Mouse (Mus musculus) urinary bladder, adult 2 months (tissue): ENCODE data around the gene Pramef8. TPM values are rescaled to one million over a fixed set of nuclear protein-coding genes. Genes with fewer than 3 reads are reported as not detected.
"Not testable (repeated sequence)": the region's sequence is repeated elsewhere in the genome, so short reads cannot be mapped to it uniquely, and the experiment has no call there.

Source experiments
- DNase-seq: peaks from one replicate; pipeline ENCODE4 v3.0.0; 2022; ENCODE audit warnings: low spot score
- polyA plus RNA-seq: library from polyadenylated mRNA; depleted of rRNA; stranded (reverse); fragments of >200 nt; gene quantifications from 2 replicates; pipeline ENCODE4 v1.2.3, GENCODE M21; 2012; rRNA removed

The Pramef8 gene
- polyA plus RNA-seq: 9.2 and 10.6 TPM in 2 replicates

DNA sequence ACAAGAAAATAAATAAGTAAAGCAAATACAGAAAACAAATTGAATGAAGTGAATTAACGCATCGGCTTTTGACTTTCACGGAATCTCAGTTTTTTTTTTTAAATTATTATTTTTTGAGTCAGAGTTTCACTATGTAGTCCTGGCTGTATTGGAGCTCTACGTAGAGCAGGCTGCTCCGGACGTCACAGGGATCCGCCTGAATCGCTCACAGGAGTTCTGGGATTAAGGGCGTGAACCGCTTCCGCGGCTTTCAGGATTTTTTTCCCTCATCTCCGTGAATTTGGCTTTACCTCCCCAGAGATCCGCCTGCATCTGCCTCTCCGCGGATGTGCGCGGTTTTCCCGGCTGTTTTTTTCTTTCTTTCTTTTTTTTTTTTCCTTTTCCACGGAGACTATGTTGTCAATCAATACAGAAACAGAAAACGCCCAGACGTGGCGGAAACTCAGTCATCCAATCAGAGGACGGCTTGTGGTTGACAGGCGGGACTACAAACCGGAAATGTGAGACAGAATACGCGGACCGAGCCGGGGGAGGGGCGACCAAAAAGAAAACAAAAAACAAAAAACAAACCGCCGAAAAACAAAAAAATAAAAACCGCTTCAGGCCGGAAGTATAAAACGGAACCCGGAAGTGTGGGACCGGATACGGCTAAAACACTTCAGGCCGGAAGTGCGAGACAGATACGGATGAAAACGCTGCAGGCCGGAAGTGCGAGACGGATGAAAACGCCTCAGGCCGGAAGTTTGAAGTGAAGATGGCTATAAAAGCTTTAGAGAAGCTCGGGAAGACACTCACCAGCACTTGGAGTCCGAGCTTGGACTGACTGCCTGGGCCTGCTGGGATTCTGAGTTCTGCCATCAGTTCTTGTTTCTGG, at the start of gene Pramef8:
Pramef8 (plus strand) TSS at position 208 of the 874 bp plus-strand sequence.
- DNase-seq: peak; percentile 67

DNA sequence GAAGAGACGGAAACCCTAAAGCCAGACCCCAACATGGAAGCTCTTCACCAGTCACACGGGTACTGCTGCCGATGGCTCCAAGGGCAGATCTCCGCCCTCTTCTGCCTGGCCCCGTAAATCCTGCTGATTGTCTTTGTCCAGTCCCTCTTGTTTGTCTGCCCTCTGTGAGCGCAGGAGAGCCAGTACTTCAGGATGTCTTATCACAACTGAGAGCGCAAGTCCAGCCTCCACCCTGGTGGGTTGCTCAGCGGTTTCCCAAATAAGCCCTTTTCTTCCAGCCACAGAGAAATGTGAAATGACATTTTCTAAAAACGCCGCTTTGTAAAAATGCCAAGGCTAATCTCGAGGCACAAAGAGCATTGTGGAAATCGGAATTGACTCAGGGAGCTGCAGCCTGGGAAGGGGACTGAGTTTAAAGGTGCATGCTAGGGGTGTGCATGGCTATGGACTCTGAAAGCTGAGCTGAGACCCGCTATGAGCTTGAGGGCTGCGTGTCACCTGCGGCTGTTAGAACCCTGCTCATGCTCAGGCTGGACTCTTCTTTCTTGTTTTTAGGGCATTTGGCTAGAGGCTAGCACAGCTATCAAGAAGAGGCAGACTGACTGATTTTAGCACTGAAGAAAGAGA, 45.7 kb upstream of the Pramef8 start:
- DNase-seq: no peak

DNA sequence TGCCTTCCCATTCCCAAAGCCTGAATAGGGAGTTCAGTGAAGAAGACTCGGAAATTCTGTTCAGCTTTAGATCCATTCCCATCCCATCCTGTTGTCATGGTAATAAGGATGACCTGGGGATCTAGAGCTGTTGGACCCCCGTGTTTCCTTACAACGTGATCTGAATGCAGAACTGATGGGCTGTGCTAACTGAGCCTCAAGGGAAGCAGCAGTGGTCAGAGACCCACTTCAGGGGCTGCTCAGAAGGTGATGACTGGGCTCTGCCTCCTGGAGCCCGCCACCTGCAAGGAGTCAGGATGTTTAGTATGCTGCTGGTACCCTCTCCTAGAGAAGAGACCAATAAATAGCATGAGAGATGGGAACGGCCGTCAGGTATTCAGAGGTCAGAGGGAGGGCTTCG, 32.7 kb upstream of the Pramef8 start:
- DNase-seq: no peak

DNA sequence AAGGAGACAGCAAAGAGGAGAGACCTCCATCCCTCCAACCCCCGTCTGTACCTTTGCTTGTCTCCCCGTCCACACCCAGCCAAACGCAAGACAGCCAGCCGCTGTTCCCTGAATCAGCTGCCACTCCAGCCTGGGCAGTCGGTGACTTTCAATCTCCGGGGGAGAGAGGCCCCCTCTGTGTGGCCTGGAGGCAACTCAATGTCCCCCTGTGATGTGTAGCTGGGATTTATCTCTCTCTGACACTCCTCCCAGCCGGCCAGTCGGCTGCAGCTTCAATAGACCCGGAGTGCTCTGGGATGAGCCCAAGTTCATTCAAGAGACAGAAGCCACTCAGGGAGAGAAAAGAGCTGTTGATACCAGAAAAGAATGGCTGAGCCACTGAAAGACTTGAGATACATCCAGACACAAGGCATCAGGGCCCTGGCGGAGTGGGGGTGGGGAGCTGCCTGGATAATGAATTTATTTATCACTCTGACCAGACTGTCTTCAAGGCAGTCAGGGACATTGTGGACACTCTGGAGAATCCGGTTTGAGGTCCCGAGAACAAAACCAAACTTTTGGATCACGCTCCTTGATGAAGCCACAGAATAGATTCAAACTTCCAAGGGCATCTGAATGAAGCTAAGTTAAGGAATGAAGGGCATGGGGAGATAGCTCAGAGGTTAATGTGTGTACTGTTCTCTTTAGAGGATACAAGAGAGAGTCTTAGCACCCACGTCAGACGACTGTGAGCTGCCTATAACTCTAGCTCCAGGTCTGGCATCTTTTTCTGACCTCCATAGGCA, 32.1 kb upstream of the Pramef8 start:
- DNase-seq: no peak

DNA sequence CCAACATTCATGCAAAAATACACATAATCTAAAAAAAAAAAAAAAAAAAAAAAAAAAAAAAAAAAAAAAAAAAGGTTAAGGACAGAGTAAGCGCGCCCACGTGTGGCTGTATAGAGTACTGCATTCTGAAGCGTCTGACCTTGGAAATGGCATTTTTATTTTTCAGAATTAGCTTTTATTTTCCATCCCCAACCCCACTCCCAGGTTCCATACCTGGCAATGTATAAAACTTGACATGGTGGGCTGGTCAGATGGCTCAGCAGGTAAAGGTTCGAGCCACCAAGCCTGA, 31.6 kb upstream of the Pramef8 start:
- DNase-seq: no peak

DNA sequence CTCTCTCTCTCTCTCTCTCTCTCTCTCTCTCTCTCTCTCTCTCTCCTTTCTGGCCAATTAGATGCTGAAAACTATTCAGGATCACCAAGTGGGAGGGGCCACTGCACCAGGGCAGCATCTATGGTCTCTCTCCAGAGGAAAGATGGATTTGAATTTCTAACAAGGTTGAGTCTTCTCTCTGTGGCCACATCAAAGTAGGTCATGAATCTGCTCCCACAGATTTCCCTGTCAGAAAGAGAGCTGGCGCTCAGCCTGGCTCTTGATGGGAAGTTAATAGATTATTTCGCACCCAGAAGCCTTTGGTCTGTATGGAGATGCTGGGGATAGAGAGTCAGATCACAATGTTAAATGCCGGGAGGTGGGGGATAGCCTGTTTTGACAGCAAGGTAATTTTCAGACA, 30.1 kb upstream of the Pramef8 start:
- no peak for DNase-seq

DNA sequence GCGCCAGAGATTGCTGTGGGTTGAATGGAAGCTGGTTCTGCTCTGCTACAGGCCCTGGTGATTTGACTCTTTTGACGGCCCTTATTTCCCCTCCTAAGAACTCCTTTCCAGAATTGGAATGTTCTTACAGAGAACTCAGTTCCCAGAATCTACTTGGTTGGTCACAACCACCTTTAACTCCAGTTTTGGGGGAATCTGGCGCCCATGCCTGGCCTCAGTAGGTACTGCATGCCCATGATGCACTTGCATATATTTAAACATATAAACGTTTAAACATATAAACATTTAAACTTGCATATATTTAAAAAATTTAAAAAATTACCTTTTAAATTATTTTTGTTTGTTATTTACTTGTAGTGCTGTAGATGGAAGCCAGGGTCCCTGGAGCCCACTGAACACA, 28.6 kb upstream of the Pramef8 start:
- no peak for DNase-seq

DNA sequence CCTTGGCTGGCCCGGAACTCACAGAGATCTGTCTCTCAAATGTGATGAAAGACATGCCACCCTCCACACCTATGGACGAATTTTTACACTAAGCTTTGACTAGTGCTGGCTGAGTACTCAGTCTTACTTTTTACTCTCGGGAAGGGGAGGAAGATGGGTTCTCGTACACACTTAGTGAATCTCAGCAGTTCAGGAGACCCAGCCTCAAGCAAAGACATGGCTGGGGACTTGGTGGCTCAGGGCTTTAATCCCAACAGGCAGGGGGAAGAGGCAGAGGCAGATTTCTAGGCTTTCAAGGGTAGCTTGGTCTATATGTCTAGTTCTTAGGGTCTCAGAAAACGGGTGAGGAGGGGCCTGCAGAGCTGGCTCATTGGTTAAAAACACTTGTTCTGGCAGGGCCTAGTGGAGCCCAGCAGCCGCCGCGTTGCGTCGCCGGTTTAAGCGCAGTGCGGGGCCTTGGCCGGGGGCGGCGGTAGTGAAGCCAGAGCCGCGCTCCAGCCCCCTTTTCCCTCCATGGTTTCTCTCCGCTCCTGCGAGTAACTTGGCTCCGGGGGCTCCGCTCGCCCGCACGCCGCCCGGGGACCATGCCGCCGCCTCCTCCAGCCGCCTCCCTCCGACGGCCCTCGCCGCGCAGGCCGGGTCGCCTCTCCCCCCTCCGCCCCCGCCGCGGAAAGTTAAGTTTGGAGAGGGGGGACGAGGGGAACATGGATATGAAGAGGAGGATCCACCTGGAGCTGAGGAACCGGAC, 23.1 kb upstream of the Pramef8 start:
- DNase-seq: peak; percentile 23

DNA sequence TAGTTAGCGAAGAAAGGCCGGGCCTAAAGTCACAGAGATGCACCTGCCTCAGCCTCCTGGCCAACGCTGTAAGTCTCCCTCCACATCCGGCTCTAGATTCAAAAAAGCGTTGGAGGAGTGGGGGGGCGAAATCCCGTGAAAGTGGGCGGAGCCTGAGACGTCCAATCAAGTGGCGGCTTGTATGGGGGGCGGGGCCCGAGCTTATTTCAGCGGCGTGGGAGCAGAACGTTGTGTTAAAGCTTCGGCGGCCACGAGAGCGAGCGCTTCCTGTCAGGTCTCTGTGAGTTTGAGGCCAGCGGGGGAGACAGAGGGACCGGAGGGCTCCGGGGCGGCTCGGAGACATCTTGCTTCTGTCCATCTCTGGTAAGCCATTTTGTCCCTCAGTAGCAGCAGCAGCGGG, 18.0 kb upstream of the Pramef8 start, which contains the start of gene Pramel1:
Pramel1 (plus strand) TSS at position 248 of the 400 bp plus-strand sequence.
- DNase-seq: no peak

DNA sequence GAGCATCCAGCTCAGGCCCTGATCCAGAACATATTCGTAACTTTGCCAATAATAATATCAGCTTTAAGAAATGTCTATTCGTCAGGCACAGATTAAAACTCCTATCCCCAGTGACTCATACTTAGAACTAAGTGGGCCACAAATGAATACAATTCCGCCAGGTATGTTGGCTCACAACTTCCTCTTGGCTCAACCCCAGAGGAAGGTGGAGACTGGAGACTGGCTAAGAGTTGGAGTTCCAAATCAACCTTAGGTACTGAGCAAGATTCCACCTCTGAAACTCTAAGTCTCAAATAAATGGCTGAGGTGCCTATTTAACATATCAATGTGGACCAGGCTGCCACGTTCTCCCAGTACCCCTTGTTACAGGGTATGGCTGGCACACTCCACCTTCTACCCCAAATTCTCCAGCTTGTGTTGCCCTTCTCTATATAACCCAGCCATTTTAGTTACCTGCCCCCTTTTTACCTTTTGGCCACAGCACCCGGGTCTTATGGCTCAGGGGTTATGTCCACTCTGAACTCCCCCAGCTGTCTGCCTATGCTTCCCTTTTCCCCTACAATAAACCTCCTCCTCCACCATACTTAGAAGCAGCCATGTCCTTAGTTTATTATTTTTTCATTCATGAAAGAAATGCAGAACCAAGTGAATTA, 534 bp upstream of the Pramef8 start:
- DNase-seq: no peak

DNA sequence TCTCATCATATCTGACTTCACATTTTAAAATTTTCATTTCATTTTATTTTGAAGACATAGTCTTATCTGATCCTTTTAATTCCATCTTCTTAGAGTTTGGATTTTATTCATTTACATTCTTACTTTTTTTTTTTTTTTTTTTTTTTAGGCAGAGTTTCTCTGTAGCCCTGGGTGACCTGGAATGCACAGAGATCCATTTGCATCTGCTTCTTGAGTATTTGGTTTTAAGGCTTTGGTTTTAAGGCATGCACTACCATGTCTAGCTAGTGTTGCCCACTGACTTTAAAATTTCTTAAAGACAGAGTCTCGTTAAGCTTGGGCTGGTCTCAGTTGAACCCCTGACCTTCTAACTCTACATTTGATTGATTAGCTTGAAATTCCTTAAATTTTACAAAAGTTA, 1.4 kb downstream of the Pramef8 start:
- no peak for DNase-seq

DNA sequence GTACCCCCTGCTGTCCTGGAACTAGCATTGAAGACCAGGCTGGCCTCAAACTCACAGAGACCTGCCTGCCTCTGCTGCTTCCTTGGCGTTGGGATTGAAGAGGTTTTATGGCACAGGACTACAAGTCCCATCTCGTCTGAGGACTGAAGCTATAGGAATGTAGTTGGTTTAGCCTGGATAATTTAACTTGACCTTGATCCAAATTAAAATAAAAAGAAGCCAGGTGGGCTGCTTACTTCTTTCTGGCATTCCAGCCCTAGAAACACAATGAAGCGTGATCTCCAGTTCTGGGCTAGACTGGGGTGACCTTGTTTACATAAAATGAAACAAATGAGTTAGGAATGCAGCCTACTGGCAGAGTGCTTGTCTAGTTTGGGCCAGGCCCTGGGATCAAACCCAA, 1.9 kb downstream of the Pramef8 start:
- DNase-seq: no peak

DNA sequence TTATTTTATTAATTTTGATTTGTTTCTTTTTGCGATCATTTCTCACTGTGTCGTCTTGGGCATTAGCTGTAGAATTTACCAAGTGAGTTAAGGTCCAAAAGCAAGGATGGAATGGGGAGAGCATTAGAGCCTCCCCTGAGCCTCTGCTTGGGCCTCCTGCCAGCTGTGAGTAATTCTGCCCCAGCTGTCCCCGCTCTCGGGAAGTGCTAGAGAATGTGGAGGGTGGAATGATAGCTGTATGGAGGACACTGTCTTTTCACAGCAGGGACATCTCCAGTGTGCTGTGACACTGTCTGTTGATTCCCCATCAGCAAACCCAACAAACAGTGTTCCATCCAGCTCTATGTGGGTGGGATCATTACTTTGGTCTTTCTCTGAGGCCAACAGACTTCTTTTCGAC, 14.5 kb downstream of the Pramef8 start:
- DNase-seq: not testable (repeated sequence)

DNA sequence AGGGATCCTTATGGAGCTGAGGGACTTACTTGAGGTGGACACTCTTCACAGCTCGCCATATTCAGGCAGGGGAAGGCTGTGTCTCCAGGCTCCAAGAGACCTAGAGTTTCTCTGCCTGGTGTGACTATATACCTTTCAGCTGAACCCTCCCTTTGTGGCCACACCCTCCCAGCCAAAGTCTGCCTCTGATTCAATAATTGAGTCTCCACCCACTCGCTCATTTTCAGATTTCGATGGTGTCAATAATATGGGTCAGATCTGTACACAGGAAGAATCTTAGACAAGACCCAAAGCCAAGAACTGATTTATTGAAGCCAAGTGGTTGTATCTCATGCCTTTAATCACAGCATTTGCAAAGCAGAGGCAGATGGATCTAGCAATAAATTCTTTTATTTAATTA, 38.0 kb downstream of the Pramef8 start, which contains the start of gene Oog4:
Oog4 (minus strand) TSS at position 101 of the 400 bp plus-strand sequence.
- no peak for DNase-seq

Other genes with a start within 250 kb of the Pramef8 start
- 12.1 and 18.0 TPM in 2 replicates for gene Prdm2, start 199.4 kb upstream of the Pramef8 start, polyA plus RNA-seq
- gene Pdpn, start 112.9 kb upstream of the Pramef8 start, polyA plus RNA-seq: 64.0 and 72.1 TPM in 2 replicates
- gene Lrrc38, start 62.7 kb upstream of the Pramef8 start, polyA plus RNA-seq: 0.04 TPM in 1 of 2 replicates, not detected in the other
- not detected in 2 replicates for gene Pramel1, start 18.0 kb upstream of the Pramef8 start, polyA plus RNA-seq
- not detected in 2 replicates for gene Oog4, start 37.9 kb downstream of the Pramef8 start, polyA plus RNA-seq
- gene Gm13043, start 98.9 kb downstream of the Pramef8 start, polyA plus RNA-seq: not detected in 2 replicates
- gene Gm13040, start 123.5 kb downstream of the Pramef8 start, polyA plus RNA-seq: not detected in 2 replicates
- not detected in 2 replicates for gene BC080695, start 139.3 kb downstream of the Pramef8 start, polyA plus RNA-seq
- not detected in 2 replicates for gene Gm13057, start 139.3 kb downstream of the Pramef8 start, polyA plus RNA-seq
- gene Gm13083, start 202.6 kb downstream of the Pramef8 start, polyA plus RNA-seq: not detected in 2 replicates
- not detected in 2 replicates for gene Gm13088, start 244.8 kb downstream of the Pramef8 start, polyA plus RNA-seq